23 mouse cellular contexts compared by ENCODE assay signal in genomic region chr19:60731299-60731698, GRCm38 (mm10). TPM values are rescaled to one million over a fixed set of nuclear protein-coding genes. Genes with fewer than 3 reads are reported as not detected.
DNase-seq lines count a peak whose midpoint lies in the region; ATAC-seq lines count a peak whose summit lies in the region.
"Had no signal": no experiment of that assay in that cellular context is flagged by ENCODE, and none has a peak within 500 bp of the region (broad histone marks: within the 10 kb centered on the region; RNA-seq: fewer than 3 reads in every experiment).

No protein-coding gene starts in this region.

- ATAC-seq in liver, embryonic 13.5 days (ENCODE audit: low read depth), result peak; percentile 53
- ATAC-seq in liver, embryonic 12.5 days, result no peak
- peak; percentile 34; the same call in 1 of the 2 replicates for ATAC-seq in liver, embryonic 15.5 days (ENCODE audit: insufficient read depth)
- ATAC-seq: CD4-positive, CD25-positive, alpha-beta regulatory T cell, adult 4 months; forebrain, embryonic 13.5 days; forebrain, embryonic 15.5 days; forebrain, postnatal 0 days had no signal

- H3K9ac ChIP-seq in liver, embryonic 13.5 days, result no peak overlapping the region
- H3K9ac ChIP-seq in liver, embryonic 12.5 days, result no peak overlapping the region
- H3K9ac ChIP-seq in liver, embryonic 15.5 days, result no peak overlapping the region
- H3K9ac ChIP-seq: embryonic facial prominence, embryonic 12.5 days; forebrain, embryonic 13.5 days; forebrain, embryonic 15.5 days; forebrain, postnatal 0 days had no signal

- peaks cover 13% of the 10 kb centered on the region for H3K4me1 ChIP-seq in liver, embryonic 13.5 days (replicated peaks)
- peaks cover 8% of the 10 kb centered on the region; the same call in 1 of the 2 replicates for H3K4me1 ChIP-seq in liver, embryonic 12.5 days
- H3K4me1 ChIP-seq in liver, embryonic 15.5 days (replicated peaks), result peaks cover 15% of the 10 kb centered on the region
- H3K4me1 ChIP-seq: embryonic facial prominence, embryonic 10.5 days; embryonic facial prominence, embryonic 12.5 days; forebrain, embryonic 13.5 days; forebrain, embryonic 15.5 days had no signal

- H3K9me3 ChIP-seq in liver, embryonic 13.5 days (replicated peaks), result no peaks in the 10 kb centered on the region
- no peaks in the 10 kb centered on the region for H3K9me3 ChIP-seq in liver, embryonic 12.5 days (replicated peaks)
- no peaks in the 10 kb centered on the region for H3K9me3 ChIP-seq in liver, embryonic 15.5 days (replicated peaks)
- H3K9me3 ChIP-seq: embryonic facial prominence, embryonic 10.5 days; embryonic facial prominence, embryonic 12.5 days; forebrain, embryonic 13.5 days; forebrain, embryonic 15.5 days; G1E had no signal

- peak; percentile 16 for DNase-seq in heart, adult 11 months
- DNase-seq in heart, postnatal 36 days, result no peak
- DNase-seq in liver, embryonic 13.5 days, result no peak
- DNase-seq in liver, result no peak
- DNase-seq: adrenal gland, adult 2 months; adrenal gland, postnatal 10 days; adrenal gland, postnatal 25 days; B cell, adult 2 months; cerebellum, adult 11 months; cerebellum, adult 18-20 months; cerebellum, adult 8-10 months; cerebellum, adult 9-11 months; cerebellum, postnatal 14 days; cerebellum, postnatal 36 days; forebrain, postnatal 0 days had no signal

- no peak overlapping the region for H3K4me3 ChIP-seq in liver, embryonic 13.5 days (replicated peaks)
- H3K4me3 ChIP-seq in liver, embryonic 12.5 days, result no peak overlapping the region
- H3K4me3 ChIP-seq in liver, embryonic 15.5 days (replicated peaks), result no peak overlapping the region
- H3K4me3 ChIP-seq: embryonic facial prominence, embryonic 10.5 days; embryonic facial prominence, embryonic 12.5 days; forebrain, embryonic 13.5 days; forebrain, embryonic 15.5 days had no signal

- no peaks in the 10 kb centered on the region for H3K36me3 ChIP-seq in liver, embryonic 13.5 days
- no peaks in the 10 kb centered on the region for H3K36me3 ChIP-seq in liver, embryonic 12.5 days
- H3K36me3 ChIP-seq in liver, embryonic 15.5 days (replicated peaks), result no peaks in the 10 kb centered on the region
- H3K36me3 ChIP-seq: embryonic facial prominence, embryonic 10.5 days; embryonic facial prominence, embryonic 12.5 days; forebrain, embryonic 15.5 days; G1E had no signal

- H3K27ac ChIP-seq in liver, embryonic 13.5 days, result no peak overlapping the region
- H3K27ac ChIP-seq in liver, embryonic 12.5 days, result no peak overlapping the region
- H3K27ac ChIP-seq in liver, embryonic 15.5 days (replicated peaks), result no peak overlapping the region
- H3K27ac ChIP-seq: embryonic facial prominence, embryonic 10.5 days; embryonic facial prominence, embryonic 12.5 days; forebrain, embryonic 13.5 days; forebrain, embryonic 15.5 days had no signal

- peaks cover 9% of the 10 kb centered on the region for H3K27me3 ChIP-seq in liver, embryonic 13.5 days
- peaks cover 25% of the 10 kb centered on the region; the same call in 1 of the 2 replicates for H3K27me3 ChIP-seq in liver, embryonic 12.5 days (replicated peaks)
- peaks cover 36% of the 10 kb centered on the region for H3K27me3 ChIP-seq in liver, embryonic 15.5 days
- H3K27me3 ChIP-seq: embryonic facial prominence, embryonic 12.5 days; forebrain, embryonic 13.5 days; forebrain, embryonic 15.5 days had no signal

- intact Hi-C loops in heart, postnatal 36 days (cut with DNase I), result no loop called here

- 54% methylated on average over 1 of the region's 1 CpGs for WGBS in liver, embryonic 13.5 days (ENCODE audit: insufficient replicate concordance)
- 59% methylated on average over 1 of the region's 1 CpGs for WGBS in liver, embryonic 12.5 days (ENCODE audit: insufficient replicate concordance)
- WGBS in liver, embryonic 15.5 days (ENCODE audit: insufficient replicate concordance), result 58% methylated on average over 1 of the region's 1 CpGs

- no peak overlapping the region for H3K4me2 ChIP-seq in liver, embryonic 13.5 days
- no peak overlapping the region for H3K4me2 ChIP-seq in liver, embryonic 12.5 days
- H3K4me2 ChIP-seq in liver, embryonic 15.5 days, result no peak overlapping the region
- H3K4me2 ChIP-seq: embryonic facial prominence, embryonic 12.5 days; forebrain, embryonic 13.5 days; forebrain, embryonic 15.5 days had no signal

RNA-seq across cellular contexts. Expression of gene Nanos1, which starts 24.5 kb away (rescaled TPM):
- under 1 TPM; 0.16 to 0.25 TPM for total RNA-seq in heart, postnatal 36 days (2021)
- 0.91 and 1.1 TPM in 2 replicates for polyA plus RNA-seq in liver, embryonic 13.5 days (2015; fragmentation: Nextera tagmentation; extraction: Ambion mirVana)
- polyA plus RNA-seq in liver, embryonic 12.5 days (2016; fragmentation: Nextera tagmentation; extraction: Ambion mirVana), result 1.3 and 1.6 TPM in 2 replicates
- polyA plus RNA-seq in liver, embryonic 15.5 days (2015; fragmentation: Nextera tagmentation; extraction: Ambion mirVana), result 1.2 and 1.3 TPM in 2 replicates

RNA-seq across cellular contexts. Expression of gene Eif3a, which starts 59.2 kb away (rescaled TPM):
- 100 to 1,000 TPM; 104 to 107 TPM for total RNA-seq in heart, postnatal 36 days (2021)
- 109 and 129 TPM in 2 replicates for polyA plus RNA-seq in liver, embryonic 13.5 days (2015; fragmentation: Nextera tagmentation; extraction: Ambion mirVana)
- polyA plus RNA-seq in liver, embryonic 12.5 days (2016; fragmentation: Nextera tagmentation; extraction: Ambion mirVana), result 131 and 132 TPM in 2 replicates
- 74.9 and 78.5 TPM in 2 replicates for polyA plus RNA-seq in liver, embryonic 15.5 days (2015; fragmentation: Nextera tagmentation; extraction: Ambion mirVana)
